Mouse (Mus musculus): Measurements from ENCODE around the gene Sfrp2. TPM values are rescaled to one million over a fixed set of nuclear protein-coding genes. Genes with fewer than 3 reads are reported as not detected.

The Sfrp2 gene
- total and polyA plus RNA-seq, 3 experiments = not detected

DNA sequence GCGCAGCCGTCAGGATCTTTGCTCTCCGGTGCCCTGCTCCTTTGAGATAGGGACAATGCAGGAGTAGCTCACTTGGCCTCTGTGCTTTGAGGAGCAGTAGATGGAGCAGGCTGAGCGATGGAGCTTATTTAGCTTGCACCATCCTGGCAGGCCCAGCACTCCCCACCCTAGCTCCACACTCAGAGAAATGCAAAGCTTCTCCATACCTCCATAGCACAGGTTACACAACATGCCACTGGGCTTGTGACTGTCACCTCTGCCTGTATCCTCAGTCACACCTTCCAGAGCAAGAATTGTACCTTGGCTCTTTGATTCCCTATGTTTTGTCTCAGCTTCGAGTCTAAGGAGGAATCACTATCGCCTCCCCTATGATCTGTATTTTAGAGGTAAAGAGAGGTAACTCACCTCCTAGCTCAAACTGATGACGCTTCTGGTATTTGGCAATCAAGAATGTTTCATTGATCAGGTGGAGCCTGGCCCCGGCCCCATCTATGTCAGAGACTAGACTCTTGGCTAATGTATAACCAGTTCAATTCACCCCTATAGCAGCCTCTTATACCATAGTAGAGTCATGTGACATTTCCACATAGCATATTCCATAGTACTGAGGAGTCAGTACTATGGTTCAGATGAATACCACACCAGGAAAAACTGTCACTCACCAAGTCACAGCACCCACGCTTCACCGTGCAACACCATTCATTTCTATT is 5.2 kb downstream of the Sfrp2 start:
- TF ChIP-seq JUND (IDR thresholded peaks at IDR 0.05; ENCODE audit: low read depth, low read length) (no peak), RAD21 (IDR thresholded peaks at IDR 0.05; ENCODE audit: low read depth, low read length) (no peak), ZC3H11A (IDR thresholded peaks at IDR 0.05; ENCODE audit: low read depth, low read length) (no peak), MYC (IDR thresholded peaks at IDR 0.05; ENCODE audit: low read depth, low read length) (no peak), USF2 (IDR thresholded peaks at IDR 0.05; ENCODE audit: borderline replicate concordance in 1 of 2, insufficient read depth in 1 of 2, low read depth in 1 of 2, low read length in 2 of 2) (no peak), RCOR1 (IDR thresholded peaks at IDR 0.05; ENCODE audit: low read depth, low read length) (no peak), MEF2A (IDR thresholded peaks at IDR 0.05; ENCODE audit: extremely low read depth, insufficient replicate concordance, low read depth, low read length, poor library complexity, severe bottlenecking) (no peak), TCF12 (IDR thresholded peaks at IDR 0.05; ENCODE audit: low read depth, low read length) (no peak), CHD2 (IDR thresholded peaks at IDR 0.05; ENCODE audit: low read length) (no peak), EP300 (IDR thresholded peaks at IDR 0.05; ENCODE audit: low read depth in 1 of 2, low read length in 2 of 2) (no peak), GATA1 (IDR thresholded peaks at IDR 0.05; ENCODE audit: low read depth, low read length) (no peak), E2F4 (IDR thresholded peaks at IDR 0.05; ENCODE audit: borderline replicate concordance, low read depth, low read length) (no peak), ETS1 (IDR thresholded peaks at IDR 0.05; ENCODE audit: low read depth, low read length) (no peak), MAZ (IDR thresholded peaks at IDR 0.05; ENCODE audit: low read depth, low read length) (no peak), KAT2A (conservative IDR thresholded peaks at IDR 0.05; ENCODE audit: low read depth, low read length) (no peak), TBP (IDR thresholded peaks at IDR 0.05; ENCODE audit: low read depth, low read length) (no peak)
- H3K27me3 ChIP-seq (ENCODE audit: control insufficient read depth in 1 of 2, insufficient read depth in 2 of 2, low read length in 2 of 2) = no peaks in the 10 kb centered on the region

GRCm38 (mm10) chr3:83773281-83773680 is 7.2 kb downstream of the Sfrp2 start:
- TF ChIP-seq ZMIZ1 (IDR thresholded peaks at IDR 0.05; ENCODE audit: low read depth, low read length) (no peak), USF2 (IDR thresholded peaks at IDR 0.05; ENCODE audit: borderline replicate concordance in 1 of 2, insufficient read depth in 1 of 2, low read depth in 1 of 2, low read length in 2 of 2) (no peak), ETS1 (IDR thresholded peaks at IDR 0.05; ENCODE audit: low read depth, low read length) (no peak), EP300 (IDR thresholded peaks at IDR 0.05; ENCODE audit: low read depth in 1 of 2, low read length in 2 of 2) (no peak), CTCF (IDR thresholded peaks at IDR 0.05 in 2 of 3, conservative IDR thresholded peaks at IDR 0.05 in 1 of 3; ENCODE audit: control insufficient read depth in 1 of 3, insufficient read depth in 1 of 3, low read depth in 2 of 3, low read length in 3 of 3, poor library complexity in 1 of 3, severe bottlenecking in 1 of 3) (no peak), MXI1 (IDR thresholded peaks at IDR 0.05; ENCODE audit: low read depth, low read length) (no peak)
- H3K79me2 ChIP-seq (ENCODE audit: control insufficient read depth, insufficient read depth, low read length, poor library complexity) = no peaks in the 10 kb centered on the region
- H3K9ac ChIP-seq (ENCODE audit: control insufficient read depth, low read depth, low read length, poor library complexity, severe bottlenecking) = no peak overlapping the region
- no peaks in the 10 kb centered on the region for H3K4me1 ChIP-seq (ENCODE audit: control insufficient read depth in 1 of 2, insufficient read depth in 2 of 2, low read length in 2 of 2)
- H3K27ac ChIP-seq (ENCODE audit: control insufficient read depth, low read depth, low read length) = no peak overlapping the region
- no peaks in the 10 kb centered on the region for H3K36me3 ChIP-seq (ENCODE audit: control insufficient read depth in 1 of 2, insufficient read depth in 2 of 2, low read length in 2 of 2)
- no peaks in the 10 kb centered on the region; the same call in 1 of the 2 replicates for H3K9me3 ChIP-seq (replicated peaks; ENCODE audit: insufficient read depth, low read length)
- H3K27me3 ChIP-seq (ENCODE audit: control insufficient read depth in 1 of 2, insufficient read depth in 2 of 2, low read length in 2 of 2) = no peaks in the 10 kb centered on the region
- no peak overlapping the region for H3K4me3 ChIP-seq (ENCODE audit: control insufficient read depth in 1 of 2, insufficient read depth in 1 of 2, low read depth in 2 of 2, low read length in 2 of 2)
- DNase-seq (ENCODE audit: low read depth, low spot score) = no peak

More for the DNA sequence above, 5.2 kb downstream of the Sfrp2 start:
- H3K27ac ChIP-seq (ENCODE audit: control insufficient read depth, low read depth, low read length) = no peak overlapping the region
- no peaks in the 10 kb centered on the region; the same call in 1 of the 2 replicates for H3K9me3 ChIP-seq (replicated peaks; ENCODE audit: insufficient read depth, low read length)
- no peak for DNase-seq (ENCODE audit: low read depth, low spot score)
- H3K4me3 ChIP-seq (ENCODE audit: control insufficient read depth in 1 of 2, insufficient read depth in 1 of 2, low read depth in 2 of 2, low read length in 2 of 2) = no peak overlapping the region
- H3K4me1 ChIP-seq (ENCODE audit: control insufficient read depth in 1 of 2, insufficient read depth in 2 of 2, low read length in 2 of 2) = no peaks in the 10 kb centered on the region
- no peak overlapping the region for H3K9ac ChIP-seq (ENCODE audit: control insufficient read depth, low read depth, low read length, poor library complexity, severe bottlenecking)
- H3K36me3 ChIP-seq (ENCODE audit: control insufficient read depth in 1 of 2, insufficient read depth in 2 of 2, low read length in 2 of 2) = no peaks in the 10 kb centered on the region
- no peaks in the 10 kb centered on the region for H3K79me2 ChIP-seq (ENCODE audit: control insufficient read depth, insufficient read depth, low read length, poor library complexity)
